Mouse (Mus musculus) left cerebral cortex, postnatal 25 days (tissue): ENCODE measurements around the gene Hoxd9. TPM values are rescaled to one million over a fixed set of nuclear protein-coding genes. Genes with fewer than 3 reads are reported as not detected.

ENCODE experiments used
- DNase-seq, 2 experiments: peaks; one replicate each; pipeline ENCODE4 v3.0.0; 2022; ENCODE audit warnings: low spot score in 2 of 2, mixed read lengths in 1 of 2
- intact Hi-C: fragments of 180-260 bp; cut with DNase I; formaldehyde crosslinking; loops from one replicate; pipeline ENCODE4 v1.15.1; 2025
- total RNA-seq, 2 experiments: library from RNA; stranded (reverse); gene quantifications; 2 replicates each; pipeline ENCODE4 v1.2.3; 2021

The Hoxd9 gene
- total RNA-seq = not detected

- intact Hi-C loops = no loop called here
- no peak for DNase-seq
These were observed at the start of gene Hoxd9 for GRCm38 (mm10) chr2:74697567-74698121. Gene Hoxd9 (plus strand): TSS chr2:74697727.

- intact Hi-C loops = loop anchor here (5.0 kb wide), 1 partner anchor 94 kb away; no protein-coding TSS in a partner anchor
These were observed 44.6 kb upstream of the Hoxd9 start for GRCm38 (mm10) chr2:74652996-74653340.

GRCm38 (mm10) chr2:74653781-74654535 lies 43.6 kb upstream of the Hoxd9 start:
- DNase-seq = no peak
- intact Hi-C loops = loop anchor here (2.0 to 5.0 kb wide), 2 partner anchors 93 to 353 kb away; no protein-coding TSS in a partner anchor

More at GRCm38 (mm10) chr2:74652996-74653340, 44.6 kb upstream of the Hoxd9 start:
- no peak for DNase-seq

GRCm38 (mm10) chr2:74654743-74655419 lies 42.6 kb upstream of the Hoxd9 start:
- no peak for DNase-seq
- intact Hi-C loops = loop anchor here (2.0 to 5.0 kb wide), 3 partner anchors 47 to 354 kb away; partner anchors contain the start of gene Hoxd8

GRCm38 (mm10) chr2:74655420-74655781 lies 42.1 kb upstream of the Hoxd9 start:
- DNase-seq = no peak
- intact Hi-C loops = loop anchor here (2.0 to 5.0 kb wide), 2 partner anchors 47 to 355 kb away; partner anchors contain the start of gene Hoxd8

GRCm38 (mm10) chr2:74655821-74656631 lies 41.5 kb upstream of the Hoxd9 start:
- intact Hi-C loops = loop anchor here (2.0 to 5.0 kb wide), 2 partner anchors 46 to 355 kb away; partner anchors contain the start of gene Hoxd8
- no peak for DNase-seq

GRCm38 (mm10) chr2:74656632-74657021 lies 40.9 kb upstream of the Hoxd9 start:
- intact Hi-C loops = loop anchor here (5.0 kb wide), 1 partner anchor 46 kb away; the partner anchor contains the start of gene Hoxd8
- no peak for DNase-seq

- DNase-seq = no peak
- intact Hi-C loops = loop anchor here (5.0 kb wide), 1 partner anchor 45 kb away; the partner anchor contains the start of gene Hoxd8
These were observed 40.1 kb upstream of the Hoxd9 start for GRCm38 (mm10) chr2:74657251-74658023.

GRCm38 (mm10) chr2:74658024-74658666 lies 39.4 kb upstream of the Hoxd9 start:
- intact Hi-C loops = loop anchor here (5.0 kb wide), 1 partner anchor 44 kb away; the partner anchor contains the start of gene Hoxd8
- DNase-seq = no peak

- no peak for DNase-seq
- intact Hi-C loops = loop anchor here (5.0 kb wide), 1 partner anchor 43 kb away; the partner anchor contains the start of gene Hoxd8
These were observed 38.7 kb upstream of the Hoxd9 start for GRCm38 (mm10) chr2:74658667-74659371.

GRCm38 (mm10) chr2:74659507-74660005 lies 38.0 kb upstream of the Hoxd9 start, which contains the start of gene Evx2:
Gene Evx2 (minus strand): TSS chr2:74659557.
- no peak for DNase-seq
- intact Hi-C loops = loop anchor here (2.0 to 10.0 kb wide), 4 partner anchors 43 to 885 kb away; partner anchors contain the start of genes Chn1 and Hoxd8

GRCm38 (mm10) chr2:74660421-74661375 lies 36.8 kb upstream of the Hoxd9 start:
- no peak for DNase-seq
- intact Hi-C loops = loop anchor here (2.0 to 10.0 kb wide), 3 partner anchors 594 to 886 kb away; partner anchors contain the start of gene Chn1

GRCm38 (mm10) chr2:74661685-74662084 lies 35.8 kb upstream of the Hoxd9 start:
- peak in 1 of 2 experiments; percentile 53 for DNase-seq
- intact Hi-C loops = loop anchor here (2.0 to 10.0 kb wide), 5 partner anchors 361 to 887 kb away; partner anchors contain the start of gene Chn1

- DNase-seq = peak; percentile 50 to 79
- intact Hi-C loops = loop anchor here (1.0 to 10.0 kb wide), 5 partner anchors 363 to 889 kb away; partner anchors contain the start of gene Chn1
These were observed 34.1 kb upstream of the Hoxd9 start for GRCm38 (mm10) chr2:74663291-74663925.

GRCm38 (mm10) chr2:74666411-74666810 lies 31.1 kb upstream of the Hoxd9 start:
- DNase-seq = no peak
- intact Hi-C loops = loop anchor here (10.0 kb wide), 1 partner anchor 892 kb away; the partner anchor contains the start of gene Chn1
